Mouse (Mus musculus) G1E (cell line): Measurements from ENCODE around the gene Ccdc167. TPM values are rescaled to one million over a fixed set of nuclear protein-coding genes. Genes with fewer than 3 reads are reported as not detected.
"Not testable (repeated sequence)": the region's sequence is repeated elsewhere in the genome, so short reads cannot be mapped to it uniquely, and the experiment has no call there.

Experiments used
- ATAC-seq: 2 replicates; pipeline ENCODE4 v1.8.0; 2016; ENCODE audit warnings: mild to moderate bottlenecking; ENCODE audit not compliant: insufficient number of reproducible peaks, poor library complexity, low FRiP score, severe bottlenecking; ENCODE audit errors: extremely low read depth
- DNase-seq: peaks from one replicate; pipeline ENCODE4 v3.0.0; 2012; ENCODE audit warnings: low spot score
- H3K27me3 ChIP-seq: 2 replicates; pipeline ENCODE4 v1.6.1; 2012; ENCODE audit warnings: mild to moderate bottlenecking, low read length, inconsistent platforms; ENCODE audit not compliant: insufficient read depth
- H3K36me3 ChIP-seq: replicated peaks from 2 replicates; pipeline ENCODE3; 2012; ENCODE audit warnings: mild to moderate bottlenecking, inconsistent platforms
- H3K4me1 ChIP-seq: 2 replicates; pipeline ENCODE4 v1.6.1; 2012; ENCODE audit warnings: low read depth, low read length, inconsistent platforms, mixed read lengths; ENCODE audit not compliant: insufficient read depth
- H3K4me3 ChIP-seq: 2 replicates; pipeline ENCODE4 v1.5.1; 2012; ENCODE audit warnings: low read depth, mild to moderate bottlenecking, inconsistent platforms, low read length, moderate library complexity, mixed read lengths
- H3K9me3 ChIP-seq: replicated peaks from 2 replicates; pipeline ENCODE4 v1.6.1; 2012; ENCODE audit warnings: inconsistent platforms
- CTCF ChIP-seq: IDR thresholded peaks from 2 replicates; pipeline ENCODE4 v1.5.1; 2012; ENCODE audit warnings: low read depth, low read length, inconsistent platforms, mixed read lengths
- GATA1 ChIP-seq: IDR thresholded peaks from 2 replicates; pipeline ENCODE4 v1.6.1; 2012; ENCODE audit warnings: borderline replicate concordance, low read length, inconsistent platforms, mixed read lengths
- GATA2 ChIP-seq: IDR thresholded peaks from 2 replicates; pipeline ENCODE4 v1.6.1; 2012; ENCODE audit warnings: low read depth, low read length, inconsistent platforms, borderline replicate concordance
- POLR2AphosphoS5 ChIP-seq: IDR thresholded peaks from 2 replicates; pipeline ENCODE4 v1.6.1; 2012; ENCODE audit warnings: low read depth, low read length, inconsistent platforms; ENCODE audit not compliant: insufficient replicate concordance
- TAL1 ChIP-seq: conservative IDR thresholded peaks from 2 replicates; pipeline ENCODE4 v1.6.1; 2012; ENCODE audit warnings: low read depth, low read length, inconsistent platforms, mixed read lengths
- polyA plus RNA-seq: library from polyadenylated mRNA; stranded (reverse); fragments of >175 nt; gene quantifications from 2 replicates; pipeline ENCODE4 v1.2.3, GENCODE M21; 2012
- total RNA-seq, 2 experiments: library from RNA; stranded (forward) in 1 of 2; stranded (reverse) in 1 of 2; fragments of 200-1000 nt in 1 of 2; fragments of >200 nt in 1 of 2; fragmentation: Nextera tagmentation in 1 of 2; gene quantifications; 2 replicates each; pipeline ENCODE4 v1.2.3; 2014 to 2017

Ccdc167 gene
- total and polyA plus RNA-seq, 3 experiments = 8.7 to 16.3 (median 13.2) TPM

DNA sequence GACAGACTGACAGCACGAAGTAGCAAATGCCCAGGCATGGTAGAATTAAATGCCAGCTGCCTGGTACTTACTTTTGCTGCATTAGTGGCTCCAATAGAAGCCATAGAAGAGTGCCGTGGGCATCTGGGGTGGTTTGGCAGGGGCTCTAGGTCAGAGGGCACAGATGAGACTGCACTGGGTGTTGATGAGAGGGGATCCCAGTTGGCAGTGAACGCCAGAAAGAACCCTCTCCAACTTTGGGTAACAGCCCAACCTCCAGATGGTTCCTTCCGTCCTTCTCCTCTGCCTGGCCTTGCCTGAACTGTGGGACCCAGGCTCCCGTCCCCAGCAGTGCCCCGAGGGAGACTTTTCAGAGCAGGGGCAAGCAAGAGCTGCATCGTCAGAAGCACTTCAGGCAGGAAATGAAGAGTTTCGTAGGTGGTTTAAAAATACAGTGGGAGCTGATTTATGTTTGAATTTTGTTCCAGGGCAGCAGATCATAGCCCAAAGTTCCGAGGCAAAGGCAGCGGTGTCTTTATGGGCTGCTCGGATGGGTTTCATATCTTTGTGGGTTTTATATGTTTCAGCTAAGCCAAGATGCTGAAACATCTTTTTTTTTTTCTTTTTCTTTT is 4.0 kb upstream of the Ccdc167 start:
- ATAC-seq = no peak
- no peak for TF ChIP-seq POLR2AphosphoS5
- no peak for TF ChIP-seq CTCF
- no peak for TF ChIP-seq TAL1
- TF ChIP-seq GATA2 = no peak
- no peak for TF ChIP-seq GATA1
- Histone ChIP-seq H3K4me3 (no peak overlapping the region), H3K9me3 (no peaks in the 10 kb centered on the region), H3K36me3 (peaks cover 8% of the 10 kb centered on the region), H3K4me1 (peaks cover 36% of the 10 kb centered on the region), H3K27me3 (peaks cover 15% of the 10 kb centered on the region)
- DNase-seq = no peak

DNA sequence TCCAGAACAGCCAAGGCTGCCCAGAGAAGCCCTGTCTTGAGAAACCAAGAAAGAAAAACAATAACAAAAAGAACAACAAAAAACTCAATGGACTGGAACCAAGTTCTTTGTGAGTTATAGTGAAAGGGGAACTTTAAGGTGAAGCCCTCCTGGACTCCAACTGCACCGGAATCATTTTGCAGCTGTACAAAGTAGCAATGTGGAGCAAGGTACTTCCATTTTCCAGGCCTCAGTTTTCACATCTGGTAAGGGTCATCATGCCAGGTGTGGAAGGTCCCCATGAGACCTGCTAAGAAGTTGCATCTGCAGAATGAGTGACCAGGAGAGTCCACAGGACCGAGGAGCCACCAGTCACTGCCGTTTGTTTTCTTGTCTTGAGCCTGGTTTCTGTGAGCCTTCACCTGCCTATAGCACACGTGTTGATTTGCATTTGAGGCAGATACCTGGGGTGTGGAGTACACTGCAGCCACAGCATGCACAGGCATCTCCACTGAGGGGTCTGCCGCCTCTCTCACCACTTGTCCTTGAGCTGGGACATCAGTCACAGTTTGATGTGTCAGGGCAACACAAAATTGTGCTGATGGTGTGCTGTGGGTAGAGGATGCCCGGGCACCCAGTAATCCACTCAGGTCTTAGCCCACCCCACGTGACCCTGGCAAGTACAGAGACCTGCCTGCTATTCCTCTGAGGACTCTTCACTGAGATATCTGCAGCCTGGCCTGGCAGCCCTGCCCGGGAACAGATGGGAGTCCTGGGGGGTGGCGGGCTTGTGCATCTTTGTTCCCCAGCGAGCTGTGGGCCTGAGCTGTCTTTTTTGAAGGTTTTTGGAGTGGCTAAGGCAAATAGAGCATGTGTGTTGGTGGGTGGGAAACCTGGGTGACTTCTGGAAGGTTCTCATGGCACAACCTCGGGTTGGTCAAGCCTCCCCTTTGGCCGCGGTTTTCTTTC is 3.1 kb upstream of the Ccdc167 start:
- Histone ChIP-seq H3K4me1 (peaks cover 40% of the 10 kb centered on the region), H3K27me3 (peaks cover 7% of the 10 kb centered on the region; the same call in 1 of the 2 replicates), H3K9me3 (no peaks in the 10 kb centered on the region), H3K4me3 (no peak overlapping the region), H3K36me3 (peaks cover 16% of the 10 kb centered on the region)
- TF ChIP-seq CTCF (no peak), POLR2AphosphoS5 (no peak), GATA2 (no peak)
- DNase-seq = no peak
- ATAC-seq = no peak

DNA sequence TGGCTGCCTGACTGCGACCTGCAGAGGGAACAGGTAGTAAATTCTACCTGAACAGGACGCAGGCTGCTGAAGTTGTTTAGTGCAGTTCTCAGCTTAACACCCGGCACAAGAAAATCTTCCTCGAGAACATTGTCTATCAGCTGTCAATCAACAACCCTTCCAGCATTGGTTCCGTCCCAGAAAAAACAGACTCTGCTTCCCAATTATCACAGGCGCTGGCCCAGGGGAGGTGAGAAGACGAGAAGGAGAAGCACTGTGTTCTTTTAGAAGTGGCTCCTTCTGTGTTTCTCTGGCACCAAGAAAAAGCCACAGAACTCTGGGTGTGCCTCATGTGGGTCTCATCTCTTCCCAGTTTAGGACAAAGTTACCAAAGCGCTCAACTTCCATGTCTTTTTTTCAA is 1.8 kb upstream of the Ccdc167 start:
- Histone ChIP-seq H3K4me3 (peak overlapping the region; percentile 21; the same call in 1 of the 2 replicates), H3K9me3 (no peaks in the 10 kb centered on the region), H3K4me1 (peaks cover 41% of the 10 kb centered on the region), H3K36me3 (peaks cover 26% of the 10 kb centered on the region), H3K27me3 (no peaks in the 10 kb centered on the region; the same call in 1 of the 2 replicates)
- ATAC-seq (no peak), DNase-seq (no peak)
- no peak for TF ChIP-seq GATA1
- no peak for TF ChIP-seq GATA2
- TF ChIP-seq POLR2AphosphoS5 = no peak
- no peak for TF ChIP-seq TAL1
- no peak for TF ChIP-seq CTCF

DNA sequence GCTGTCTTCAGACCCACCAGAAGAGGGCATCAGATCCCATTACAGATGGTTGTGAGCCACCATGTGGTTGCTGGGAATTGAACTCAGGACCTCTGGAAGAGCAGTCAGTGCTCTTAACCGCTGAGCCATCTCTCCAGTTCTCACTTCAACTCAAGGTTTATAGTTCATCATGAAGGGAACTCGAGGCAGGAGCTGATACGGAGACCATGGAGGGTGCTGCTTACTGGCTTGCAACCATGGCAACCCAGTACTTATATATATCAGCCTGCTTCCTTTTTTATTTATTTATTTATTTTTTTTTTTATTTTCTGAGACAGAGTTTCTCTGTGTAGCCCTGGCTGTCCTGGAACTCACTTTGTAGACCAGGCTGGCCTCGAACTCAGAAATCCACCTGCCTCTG is 3.1 kb downstream of the Ccdc167 start:
- Histone ChIP-seq H3K36me3 (peaks cover 64% of the 10 kb centered on the region), H3K4me1 (peaks cover 68% of the 10 kb centered on the region)
- DNase-seq, H3K27me3 ChIP-seq, ATAC-seq, H3K4me3 ChIP-seq, H3K9me3 ChIP-seq: not testable (repeated sequence)

DNA sequence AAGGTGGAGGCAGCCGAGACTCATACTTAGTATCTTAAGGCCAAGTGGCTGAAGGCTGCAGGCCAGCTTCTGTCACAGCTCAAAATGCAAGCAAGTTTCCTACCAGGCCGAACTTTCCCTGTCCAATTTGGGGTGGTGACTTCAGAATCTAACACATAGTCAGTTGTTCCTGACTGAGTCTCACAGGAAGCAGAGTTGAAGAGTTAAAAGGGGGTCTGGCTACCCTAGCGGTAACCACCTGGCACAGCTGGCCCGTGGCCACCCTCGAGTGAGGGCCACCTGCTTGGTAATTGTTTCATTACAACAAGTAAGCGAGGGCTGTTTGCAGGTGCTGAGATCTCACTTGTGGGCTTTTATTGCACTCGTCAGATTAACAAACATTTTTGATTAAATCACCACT is 4.3 kb downstream of the Ccdc167 start:
- TF ChIP-seq TAL1 (no peak), CTCF (no peak), POLR2AphosphoS5 (no peak), GATA1 (no peak), GATA2 (no peak)
- peaks cover 72% of the 10 kb centered on the region for H3K4me1 ChIP-seq
- no peak for ATAC-seq

DNA sequence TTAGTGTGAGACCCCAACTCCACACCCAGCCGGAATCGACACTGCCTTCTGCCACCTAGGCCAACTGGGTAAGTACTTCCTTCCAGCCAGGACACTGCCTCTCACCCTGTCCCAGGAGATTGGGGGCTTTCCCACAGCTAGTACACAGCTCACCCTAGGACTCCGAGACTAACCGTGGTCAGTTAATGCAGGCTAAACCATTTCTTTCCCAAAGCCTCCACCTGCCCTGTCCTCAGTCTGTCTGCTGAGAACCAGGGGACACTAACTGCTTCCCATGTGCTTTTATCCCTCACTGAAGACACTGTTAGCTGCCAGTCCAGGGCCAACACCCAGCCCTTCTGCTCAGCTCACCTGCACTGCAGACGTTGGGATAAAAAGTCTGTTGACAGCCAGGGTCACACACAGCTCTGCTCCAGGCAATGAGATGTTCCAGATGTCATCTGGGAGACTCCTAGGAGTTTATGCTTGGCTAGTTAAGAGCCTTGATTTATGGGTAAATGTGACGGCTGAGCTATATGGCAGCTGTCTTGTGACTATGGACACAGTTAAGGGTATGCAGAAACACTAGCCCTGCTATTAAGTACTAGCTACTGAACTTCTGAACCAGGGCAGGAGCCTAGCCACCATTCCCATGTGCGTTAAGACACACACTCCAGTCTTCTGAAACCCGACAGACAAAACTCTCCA is 5.0 kb downstream of the Ccdc167 start:
- no peak for DNase-seq
- Histone ChIP-seq H3K9me3 (no peaks in the 10 kb centered on the region), H3K27me3 (no peaks in the 10 kb centered on the region), H3K4me1 (peaks cover 74% of the 10 kb centered on the region), H3K36me3 (peaks cover 83% of the 10 kb centered on the region), H3K4me3 (no peak overlapping the region)
- no peak for ATAC-seq
- TF ChIP-seq CTCF (no peak), GATA2 (no peak), TAL1 (no peak), GATA1 (no peak), POLR2AphosphoS5 (no peak)

More for the DNA sequence above, 4.3 kb downstream of the Ccdc167 start:
- DNase-seq = no peak
- Histone ChIP-seq H3K4me3 (no peak overlapping the region), H3K9me3 (no peaks in the 10 kb centered on the region), H3K36me3 (peaks cover 76% of the 10 kb centered on the region), H3K27me3 (no peaks in the 10 kb centered on the region)
